Mouse (Mus musculus) heart, adult 2 months (tissue): ENCODE data around the gene Snrpd2. TPM values are rescaled to one million over a fixed set of nuclear protein-coding genes. Genes with fewer than 3 reads are reported as not detected.

Source experiments
- DNase-seq, 2 experiments: peaks; one replicate each; pipeline ENCODE4 v3.0.0; 2021
- H3K27ac ChIP-seq: fragments of 200-600 bp; 2 replicates; pipeline ENCODE4 v1.8.1; 2022
- H3K27me3 ChIP-seq: fragments of 200-500 bp; 2 replicates; pipeline ENCODE4 v1.6.1; 2012; ENCODE audit warnings: mild to moderate bottlenecking, low read length, inconsistent platforms, mixed read lengths; ENCODE audit not compliant: control insufficient read depth, insufficient read depth
- H3K36me3 ChIP-seq: fragments of 200-500 bp; 2 replicates; pipeline ENCODE4 v1.6.1; 2012; ENCODE audit warnings: low read length, inconsistent platforms; ENCODE audit not compliant: control insufficient read depth, insufficient read depth
- H3K4me1 ChIP-seq: fragments of 200-500 bp; 2 replicates; pipeline ENCODE4 v1.6.1; 2011; ENCODE audit warnings: low read length; ENCODE audit not compliant: control insufficient read depth, insufficient read depth
- H3K4me3 ChIP-seq: fragments of 200-600 bp; 2 replicates; pipeline ENCODE4 v1.8.1; 2022
- H3K79me2 ChIP-seq: fragments of 200-500 bp; replicated peaks from 2 replicates; pipeline ENCODE4 v1.6.1; 2012; ENCODE audit warnings: mild to moderate bottlenecking, inconsistent platforms, low read length, moderate library complexity, mixed read lengths; ENCODE audit not compliant: control insufficient read depth, insufficient read depth
- H3K9ac ChIP-seq: fragments of 200-500 bp; 2 replicates; pipeline ENCODE4 v1.6.1; 2012; ENCODE audit warnings: low read depth, mild to moderate bottlenecking, control low read depth, inconsistent platforms, low read length, mixed read lengths
- CTCF ChIP-seq: fragments of 200-600 bp; IDR thresholded peaks from 2 replicates; pipeline ENCODE4 v1.8.1; 2022; ENCODE audit warnings: antibody characterized with exemption, mild to moderate bottlenecking, moderate library complexity
- EP300 ChIP-seq: fragments of 200-500 bp; IDR thresholded peaks from 2 replicates; pipeline ENCODE4 v1.6.1; 2011; ENCODE audit warnings: low read depth, low read length, control low read depth; ENCODE audit not compliant: insufficient read depth
- POLR2A ChIP-seq: fragments of 200-500 bp; IDR thresholded peaks from 2 replicates; pipeline ENCODE4 v1.6.1; 2011; ENCODE audit warnings: mild to moderate bottlenecking, low read depth, low read length, control low read depth; ENCODE audit not compliant: insufficient read depth
- WGBS: fragments of 180-500 bp; shearing (Covaris S2); methylation state at CpG from one replicate; pipeline ENCODE4 v1.1.7; 2018; 5-methylcytosine and 5-hydroxymethylcytosine counted together
- intact Hi-C: fragments of 180-260 bp; cut with DNase I; formaldehyde crosslinking; loops from one replicate; pipeline ENCODE4 v1.15.1; 2025
- polyA plus RNA-seq: library from polyadenylated mRNA; depleted of rRNA; stranded (reverse); fragments of >200 nt; gene quantifications from 2 replicates; pipeline ENCODE4 v1.2.3, GENCODE M21; 2012
- total RNA-seq, 2 experiments: library from RNA; stranded (reverse); gene quantifications; 2 replicates each; pipeline ENCODE4 v1.2.3; 2021

The Snrpd2 gene
- total and polyA plus RNA-seq, 3 experiments: 28.6 to 68.7 (median 58.7) TPM

DNA sequence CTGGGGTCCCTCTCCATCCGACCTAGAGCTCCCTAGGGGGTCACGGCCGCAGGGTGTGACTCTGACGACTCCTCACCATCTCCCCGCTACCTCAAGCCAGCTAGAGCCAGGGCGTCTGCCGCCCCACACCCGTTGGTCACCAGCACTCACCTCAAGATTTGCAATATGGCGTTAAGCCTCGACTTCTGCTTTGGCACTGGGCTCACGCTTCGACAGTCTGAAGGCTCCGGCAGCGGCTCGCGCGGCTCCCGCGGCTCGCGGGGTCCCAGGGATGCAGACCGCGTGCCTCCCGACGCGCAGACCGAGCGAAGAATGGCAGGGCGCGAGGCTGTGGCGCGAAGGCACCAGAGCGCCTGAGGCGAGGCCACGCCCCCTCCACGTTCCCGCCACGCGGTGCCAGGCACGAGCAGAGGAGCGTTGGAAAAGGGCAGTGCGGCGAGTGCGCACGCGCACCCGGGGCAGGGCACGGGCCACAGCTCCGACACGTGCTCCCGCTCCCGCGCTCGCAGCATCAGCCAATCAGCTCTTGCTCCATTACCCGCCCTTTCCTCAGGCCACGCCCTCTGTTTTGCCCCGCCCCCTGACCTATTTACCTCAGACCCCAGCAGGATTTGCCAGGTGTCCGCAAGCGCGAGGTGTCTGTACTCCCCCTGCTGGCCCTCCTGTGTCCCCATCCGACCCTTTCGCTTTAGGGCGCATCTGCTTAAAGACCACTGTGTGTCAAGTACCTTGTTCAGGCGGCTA lies 31.3 kb upstream of the Snrpd2 start, which contains the start of gene Gm4969:
Gene Gm4969 (minus strand): TSS at position 341 of the 744 bp plus-strand sequence.
- Histone ChIP-seq H3K4me1 (peaks cover 4% of the 10 kb centered on the region), H3K79me2 (peaks cover 5% of the 10 kb centered on the region), H3K9ac (no peak within 1 kb of the TSS), H3K27ac (no peak within 1 kb of the TSS), H3K36me3 (no peaks in the 10 kb centered on the region; the same call in 1 of the 2 replicates), H3K27me3 (no peaks in the 10 kb centered on the region), H3K4me3 (peak within 1 kb of the TSS; percentile 26)
- peak; percentile 40 for TF ChIP-seq CTCF
- no peak for TF ChIP-seq POLR2A
- intact Hi-C loops: no loop called here
- 20% methylated on average over 64 of the region's 64 CpGs for WGBS
- DNase-seq: peak; percentile 57 to 60

DNA sequence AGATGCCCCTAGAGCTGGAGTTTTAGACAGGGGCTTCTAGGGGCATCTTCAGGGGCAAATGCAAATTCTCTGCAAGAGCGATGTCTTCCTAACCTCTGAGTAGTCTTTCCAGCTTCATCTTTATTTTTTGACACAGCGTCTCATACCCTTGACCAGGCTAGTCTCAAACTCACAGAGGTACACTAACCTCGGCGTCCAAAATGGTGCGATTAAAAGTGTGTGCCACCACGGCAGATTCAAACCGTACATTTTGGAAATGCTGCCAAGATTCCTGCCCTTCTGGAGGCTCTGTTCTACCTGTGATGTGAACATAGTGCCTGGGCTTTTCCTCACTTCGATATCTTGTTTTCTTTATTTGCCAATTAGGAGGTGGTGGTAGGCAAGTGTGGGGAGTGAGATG lies 30.4 kb upstream of the Snrpd2 start:
- peaks cover 4% of the 10 kb centered on the region for H3K4me1 ChIP-seq
- peak in 1 of 2 experiments; percentile 14 for DNase-seq
- no peak overlapping the region for H3K27ac ChIP-seq
- 91% methylated on average over 8 of the region's 8 CpGs for WGBS
- H3K9ac ChIP-seq: no peak overlapping the region
- H3K36me3 ChIP-seq: no peaks in the 10 kb centered on the region; the same call in 1 of the 2 replicates
- H3K79me2 ChIP-seq: peaks cover 5% of the 10 kb centered on the region
- no peak for TF ChIP-seq CTCF
- no peak for TF ChIP-seq POLR2A
- TF ChIP-seq EP300: no peak
- intact Hi-C loops: no loop called here
- H3K4me3 ChIP-seq: no peak overlapping the region
- no peaks in the 10 kb centered on the region for H3K27me3 ChIP-seq

DNA sequence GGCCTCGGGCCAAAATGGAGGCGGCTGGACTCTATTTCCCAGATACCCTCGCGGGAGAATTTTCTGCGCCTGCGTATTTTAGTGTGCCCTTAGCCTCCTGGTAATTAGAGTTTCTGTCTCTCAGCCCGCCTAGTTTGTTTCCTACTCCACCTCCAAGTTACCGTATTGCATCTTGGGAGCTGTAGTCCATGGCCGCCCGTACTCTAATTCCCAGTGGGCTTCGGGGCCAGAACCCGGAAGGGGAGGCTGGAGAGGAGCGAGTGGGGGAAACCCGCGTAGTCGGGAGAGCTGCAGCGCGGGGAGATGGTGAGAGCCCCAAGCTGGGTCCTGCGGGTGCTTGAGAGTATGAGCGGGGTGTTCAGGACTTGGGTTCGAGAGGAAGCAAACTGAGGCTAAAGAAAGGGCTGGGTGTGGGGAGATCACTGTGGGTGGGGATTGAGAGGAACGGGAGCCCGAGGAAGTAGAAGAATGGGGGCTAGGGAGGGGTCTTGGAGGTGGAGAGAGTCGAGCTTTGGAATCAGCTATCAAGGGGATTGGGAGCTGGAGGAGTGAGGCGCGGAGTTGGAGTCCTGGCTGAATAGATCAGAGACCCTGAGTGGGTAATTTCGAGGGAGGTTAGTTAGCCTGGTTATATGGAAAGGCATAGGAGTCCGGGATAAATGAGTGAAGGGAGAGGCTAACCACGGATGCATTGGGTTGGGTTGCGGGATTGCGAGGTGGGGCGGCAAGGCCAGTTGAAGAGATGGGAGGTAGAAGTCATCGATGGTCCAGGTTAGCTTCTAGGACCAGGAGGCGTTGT lies 29.7 kb upstream of the Snrpd2 start, which contains the start of gene Fbxo46:
Gene Fbxo46 (plus strand): TSS at position 229 of the 799 bp plus-strand sequence.
- TF ChIP-seq POLR2A (peak; percentile 94), CTCF (no peak), EP300 (0 out of 2 replicates have a peak, but pooled peaks have one; percentile 39)
- Histone ChIP-seq H3K4me1 (peaks cover 4% of the 10 kb centered on the region), H3K79me2 (peaks cover 5% of the 10 kb centered on the region), H3K4me3 (peak within 1 kb of the TSS; percentile 86), H3K27me3 (no peaks in the 10 kb centered on the region), H3K36me3 (no peaks in the 10 kb centered on the region; the same call in 1 of the 2 replicates), H3K27ac (peak within 1 kb of the TSS; percentile 84), H3K9ac (peak within 1 kb of the TSS; percentile 58)
- peak; percentile 92 to 95 for DNase-seq
- 2% methylated on average over 34 of the region's 34 CpGs for WGBS
- intact Hi-C loops: loop anchor here (1.0 to 2.0 kb wide), 2 partner anchors 10 to 95 kb away; partner anchors contain the start of gene Sympk

DNA sequence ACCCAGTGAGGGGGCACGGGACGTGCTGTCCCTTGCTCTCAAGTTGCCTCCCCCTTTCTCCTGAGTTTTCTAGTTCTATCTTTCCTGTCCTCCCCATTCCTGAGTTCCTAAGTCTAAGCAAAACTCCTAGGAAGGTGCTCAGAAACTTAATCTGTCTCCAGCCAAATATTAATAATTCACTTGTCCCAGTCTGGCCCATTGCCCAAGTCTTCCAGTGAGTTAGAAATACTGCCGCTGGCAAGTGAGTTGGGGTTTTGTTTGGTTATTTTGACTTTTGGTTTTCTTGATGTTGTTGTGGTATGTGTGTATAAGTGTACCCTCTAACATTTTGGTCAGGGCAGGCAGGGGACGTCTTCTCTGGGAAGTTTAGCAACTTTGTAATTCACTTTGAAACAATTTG lies 27.8 kb upstream of the Snrpd2 start:
- Histone ChIP-seq H3K79me2 (peaks cover 5% of the 10 kb centered on the region), H3K36me3 (no peaks in the 10 kb centered on the region; the same call in 1 of the 2 replicates), H3K4me1 (peaks cover 4% of the 10 kb centered on the region), H3K9ac (no peak overlapping the region), H3K4me3 (no peak overlapping the region), H3K27me3 (no peaks in the 10 kb centered on the region), H3K27ac (no peak overlapping the region)
- intact Hi-C loops: loop anchor here (2.0 kb wide), 1 partner anchor 97 kb away; the partner anchor contains the start of gene Sympk
- TF ChIP-seq CTCF: no peak
- no peak for TF ChIP-seq EP300
- no peak for TF ChIP-seq POLR2A
- DNase-seq: no peak
- WGBS: 77% methylated on average over 4 of the region's 4 CpGs

DNA sequence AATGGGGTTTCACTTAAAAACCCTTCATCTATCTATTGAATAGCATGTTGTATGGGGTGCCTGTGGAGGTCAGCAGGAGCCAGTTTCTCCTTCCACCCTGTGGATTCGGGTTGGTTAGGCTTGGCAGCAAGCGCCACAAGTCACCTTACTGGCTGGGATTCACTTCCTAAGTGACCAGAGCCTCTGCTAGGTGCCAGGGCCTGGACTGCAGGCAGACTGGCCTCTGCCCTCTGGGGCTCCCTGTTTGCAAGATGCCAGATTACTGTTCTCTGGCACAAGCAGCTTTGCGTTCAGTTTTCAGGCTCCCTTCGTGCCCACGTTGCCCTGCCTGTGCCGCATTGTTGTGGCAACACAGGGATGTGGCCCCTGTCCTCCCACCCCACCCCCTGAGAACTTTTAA lies 24.8 kb upstream of the Snrpd2 start:
- no peak for DNase-seq
- H3K4me1 ChIP-seq: peaks cover 3% of the 10 kb centered on the region
- no peaks in the 10 kb centered on the region; the same call in 1 of the 2 replicates for H3K36me3 ChIP-seq
- WGBS: 71% methylated on average over 6 of the region's 6 CpGs
- H3K4me3 ChIP-seq: no peak overlapping the region
- no peak for TF ChIP-seq EP300
- no peak overlapping the region for H3K27ac ChIP-seq
- peaks cover 7% of the 10 kb centered on the region for H3K79me2 ChIP-seq
- H3K27me3 ChIP-seq: no peaks in the 10 kb centered on the region
- H3K9ac ChIP-seq: no peak overlapping the region
- intact Hi-C loops: no loop called here

DNA sequence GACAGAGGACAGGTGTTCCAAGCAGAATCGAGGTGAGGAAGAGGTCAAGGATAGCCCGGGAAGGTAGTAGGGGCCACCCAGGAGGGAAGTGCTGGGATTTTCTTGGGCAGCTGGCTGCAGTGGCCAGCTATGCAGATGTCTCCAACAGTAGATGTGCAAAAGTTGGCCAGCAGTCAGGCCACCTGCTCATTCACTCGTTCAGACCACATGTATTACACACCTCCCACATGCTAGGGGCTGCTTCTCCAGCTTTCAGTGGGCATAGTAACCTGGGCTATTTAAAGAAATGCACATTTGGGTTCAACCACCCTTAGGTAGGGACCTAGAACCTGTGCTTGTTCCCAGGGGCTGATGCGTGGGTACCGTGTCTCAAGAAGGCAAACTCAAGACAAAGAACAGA lies 21.8 kb upstream of the Snrpd2 start:
- WGBS: 82% methylated on average over 5 of the region's 5 CpGs

More for the DNA sequence above, 21.8 kb upstream of the Snrpd2 start:
- H3K9ac ChIP-seq: no peak overlapping the region
- TF ChIP-seq POLR2A (no peak), EP300 (no peak), CTCF (no peak)
- intact Hi-C loops: no loop called here
- peaks cover 4% of the 10 kb centered on the region for H3K4me1 ChIP-seq
- H3K36me3 ChIP-seq: no peaks in the 10 kb centered on the region
- no peak overlapping the region for H3K27ac ChIP-seq
- no peaks in the 10 kb centered on the region for H3K27me3 ChIP-seq
- no peak for DNase-seq
- peaks cover 2% of the 10 kb centered on the region; the same call in 1 of the 2 replicates for H3K79me2 ChIP-seq
- no peak overlapping the region for H3K4me3 ChIP-seq
